Comparison of ENCODE assay signal across 22 mouse cellular contexts in the genomic region with DNA sequence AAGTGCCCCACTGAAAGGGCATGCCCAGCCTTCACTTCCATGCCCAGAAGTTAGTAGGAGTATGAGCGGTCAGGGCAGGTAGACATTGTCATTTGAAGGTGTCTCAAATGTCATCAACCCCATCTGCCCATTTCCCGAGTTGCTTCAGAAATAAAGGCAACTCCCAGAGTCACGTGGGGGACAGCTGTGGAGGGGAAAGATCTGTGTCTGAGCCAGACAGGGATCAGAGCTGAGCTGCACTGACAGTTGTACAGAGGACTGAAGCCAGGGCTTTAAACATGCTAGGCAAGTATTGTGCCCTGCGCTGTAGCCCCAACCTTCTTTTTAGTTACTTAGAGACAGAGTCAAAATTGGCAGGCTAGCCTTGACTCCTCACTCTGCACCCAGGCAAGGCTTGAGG. TPM values are rescaled to one million over a fixed set of nuclear protein-coding genes. Genes with fewer than 3 reads are reported as not detected.
"Had no signal": no experiment of that assay in that cellular context is flagged by ENCODE, and none has a peak within 500 bp of the region (broad histone marks: within the 10 kb centered on the region; RNA-seq: fewer than 3 reads in every experiment).

No protein-coding gene starts in this region.

- H3K36me3 ChIP-seq: kidney, embryonic 15.5 days; limb, embryonic 12.5 days; liver, embryonic 12.5 days; liver, embryonic 15.5 days; lung, embryonic 15.5 days; neural tube, embryonic 12.5 days; neural tube, embryonic 15.5 days; stomach, embryonic 15.5 days had no signal

- H3K9me3 ChIP-seq: kidney, embryonic 15.5 days; limb, embryonic 12.5 days; liver, embryonic 12.5 days; liver, embryonic 15.5 days; lung, embryonic 15.5 days; neural tube, embryonic 12.5 days; neural tube, embryonic 15.5 days; stomach, embryonic 15.5 days had no signal

- H3K4me2 ChIP-seq: kidney, embryonic 15.5 days; limb, embryonic 12.5 days; liver, embryonic 12.5 days; liver, embryonic 15.5 days; lung, embryonic 15.5 days; neural tube, embryonic 12.5 days; neural tube, embryonic 15.5 days; stomach, embryonic 15.5 days had no signal

- H3K27ac ChIP-seq: kidney, embryonic 15.5 days; left cerebral cortex, adult 2 months; limb, embryonic 12.5 days; liver, embryonic 12.5 days; liver, embryonic 15.5 days; lung, embryonic 15.5 days; macrophage; neural tube, embryonic 12.5 days; neural tube, embryonic 15.5 days; stomach, embryonic 15.5 days had no signal

- H3K4me1 ChIP-seq: kidney, embryonic 15.5 days; limb, embryonic 12.5 days; liver, embryonic 12.5 days; liver, embryonic 15.5 days; lung, embryonic 15.5 days; neural tube, embryonic 12.5 days; neural tube, embryonic 15.5 days; stomach, embryonic 15.5 days had no signal

- DNase-seq: kidney, adult 11 months; kidney, adult 8-10 months; layer of hippocampus, postnatal 36 days; liver; midbrain, embryonic 14.5 days; right cerebral cortex, adult 18-20 months; right cerebral cortex, postnatal 25 days; spleen, adult 18-20 months; thymus, adult 2 months; thymus, postnatal 14 days; thymus, postnatal 4 days had no signal

- ATAC-seq: liver, embryonic 12.5 days had no signal

- H3K4me3 ChIP-seq: kidney, embryonic 15.5 days; left cerebral cortex, adult 2 months; limb, embryonic 12.5 days; liver, embryonic 12.5 days; liver, embryonic 15.5 days; lung, embryonic 15.5 days; neural tube, embryonic 12.5 days; neural tube, embryonic 15.5 days; stomach, embryonic 15.5 days had no signal

- H3K9ac ChIP-seq: kidney, embryonic 15.5 days; limb, embryonic 12.5 days; liver, embryonic 12.5 days; liver, embryonic 15.5 days; lung, embryonic 15.5 days; neural tube, embryonic 12.5 days; neural tube, embryonic 15.5 days; stomach, embryonic 15.5 days had no signal

- H3K27me3 ChIP-seq: stomach, embryonic 15.5 days had no signal

RNA-seq across cellular contexts. Expression of a gene that starts 12.4 kb away (rescaled TPM):
- total RNA-seq: megakaryocyte, adult 5-6 weeks had no signal
- polyA plus RNA-seq: macrophage had no signal

RNA-seq across cellular contexts. Expression of a gene that starts 27.1 kb away (rescaled TPM):
- total RNA-seq: megakaryocyte, adult 5-6 weeks had no signal
- polyA plus RNA-seq: liver, embryonic 12.5 days; liver, embryonic 15.5 days; macrophage had no signal
